Mouse (Mus musculus): ENCODE results near the gene Anln.

- TF ChIP-seq CTCF (IDR thresholded peaks at IDR 0.05; ENCODE audit: low read depth) = no peak
- no peak for TF ChIP-seq EP300 (IDR thresholded peaks at IDR 0.05; ENCODE audit: low read depth)
These were observed 28.6 kb upstream of the Anln start for GRCm38 (mm10) chr9:22417547-22417946.

All from liver, embryonic 14.5 days (tissue).